Mouse (Mus musculus) G1E (cell line): ENCODE measurements around the gene Nqo1.

ENCODE experiments used
- CTCF ChIP-seq: IDR thresholded peaks from 2 replicates; pipeline ENCODE4 v1.5.1; 2012; ENCODE audit warnings: low read depth, low read length, inconsistent platforms, mixed read lengths
- GATA1 ChIP-seq: IDR thresholded peaks from 2 replicates; pipeline ENCODE4 v1.6.1; 2012; ENCODE audit warnings: borderline replicate concordance, low read length, inconsistent platforms, mixed read lengths
- GATA2 ChIP-seq: IDR thresholded peaks from 2 replicates; pipeline ENCODE4 v1.6.1; 2012; ENCODE audit warnings: low read depth, low read length, inconsistent platforms, borderline replicate concordance
- POLR2AphosphoS5 ChIP-seq: IDR thresholded peaks from 2 replicates; pipeline ENCODE4 v1.6.1; 2012; ENCODE audit warnings: low read depth, low read length, inconsistent platforms; ENCODE audit not compliant: insufficient replicate concordance
- TAL1 ChIP-seq: conservative IDR thresholded peaks from 2 replicates; pipeline ENCODE4 v1.6.1; 2012; ENCODE audit warnings: low read depth, low read length, inconsistent platforms, mixed read lengths

DNA sequence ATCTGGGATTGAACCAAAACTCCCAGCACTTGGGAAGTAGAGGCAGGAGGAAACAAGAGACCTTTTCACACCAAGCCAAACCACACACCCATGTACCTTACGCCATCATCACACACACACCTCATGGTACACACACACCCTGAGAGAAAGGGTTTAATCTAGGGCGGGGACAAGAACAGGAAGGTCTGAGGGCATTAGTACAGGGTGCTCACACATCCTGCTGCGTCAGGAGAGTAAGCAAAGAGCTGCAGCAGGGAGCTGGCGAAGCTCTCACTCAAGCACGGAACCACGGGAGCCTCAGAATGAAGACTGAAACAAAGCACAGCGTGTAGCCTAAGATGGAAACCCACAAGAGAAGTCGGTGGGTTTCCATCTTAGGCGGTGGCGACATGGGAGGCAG is 10.9 kb upstream of the Nqo1 start:
- TF ChIP-seq CTCF (no peak), TAL1 (no peak), POLR2AphosphoS5 (no peak), GATA1 (no peak), GATA2 (no peak)
